Mouse (Mus musculus) liver, adult 2 months (tissue): ENCODE measurements around the gene Anks1b.

Experiments used
- CTCF ChIP-seq: fragments of 200-500 bp; IDR thresholded peaks from 2 replicates; pipeline ENCODE4 v1.5.1; 2011; ENCODE audit warnings: low read depth, low read length, control low read depth
- POLR2A ChIP-seq: fragments of 200-500 bp; IDR thresholded peaks from 2 replicates; pipeline ENCODE4 v1.6.1; 2011; ENCODE audit warnings: low read length, control low read depth; ENCODE audit not compliant: insufficient read depth; ENCODE audit errors: extremely low read depth

- no peak for TF ChIP-seq CTCF
- TF ChIP-seq POLR2A = no peak
These were observed 945.1 kb downstream of the Anks1b start for GRCm38 (mm10) chr10:90818246-90818937.
